Mouse (Mus musculus): Measurements from ENCODE around the gene Ttc33.
A peak's percentile ranks its signal among the peaks of the same experiment; 100 is the strongest.

DNA sequence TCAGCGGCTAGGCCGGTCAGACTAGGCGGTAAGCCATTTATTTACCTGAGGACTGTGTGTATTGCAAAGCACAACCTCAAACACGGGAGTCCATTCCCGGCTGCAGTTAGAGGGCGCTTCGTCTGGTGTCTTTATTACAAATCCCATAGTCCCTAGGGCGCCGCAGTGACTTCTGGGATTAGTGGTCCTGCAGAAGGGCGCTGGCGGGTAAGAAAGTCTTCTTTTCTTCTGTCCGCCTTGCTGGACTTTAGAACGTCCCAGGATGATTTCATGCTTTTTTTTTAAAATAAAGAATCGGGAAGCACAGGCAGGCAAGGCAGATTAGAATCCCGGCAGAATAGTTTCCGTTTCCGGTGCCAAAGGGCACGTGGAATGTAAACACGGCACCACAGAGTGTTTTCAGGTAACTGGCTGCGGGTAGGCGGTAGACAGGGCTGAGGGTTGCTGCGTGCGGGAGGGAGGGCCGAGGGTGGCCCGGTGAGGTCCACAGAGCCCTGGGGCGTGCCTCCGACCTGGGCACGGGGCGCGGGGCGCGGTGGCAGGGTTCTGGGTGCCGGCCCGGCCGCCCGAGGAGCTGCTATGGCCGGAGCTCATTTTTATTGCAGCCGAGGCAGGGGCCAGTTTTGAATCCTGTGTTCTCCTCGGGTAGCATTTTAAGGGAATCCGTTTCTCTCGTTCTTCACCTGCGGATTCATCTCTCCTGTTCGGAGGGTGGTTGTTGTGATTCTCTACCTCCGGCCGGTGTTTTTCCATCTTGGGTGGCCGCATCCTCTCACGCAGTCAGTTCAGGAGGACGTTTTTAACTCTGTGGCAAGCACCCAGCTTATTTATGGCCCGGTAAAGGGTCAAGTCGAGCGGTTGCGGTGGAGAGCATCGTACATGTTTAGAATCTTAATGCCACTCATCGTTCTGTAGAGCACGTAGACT lies at the start of gene Ttc33:
- TF ChIP-seq POLR2A (IDR thresholded peaks at IDR 0.05; ENCODE audit: borderline replicate concordance, insufficient read depth, low read length) (peak; percentile 47; the same call in 1 of the 2 replicates), CTCF (IDR thresholded peaks at IDR 0.05; ENCODE audit: borderline replicate concordance, insufficient read depth, low read depth, low read length) (no peak)
